Mouse (Mus musculus) yolk sac, embryonic 10.5 days (tissue): ENCODE results near the gene Dus1l.
"Not testable (repeated sequence)": the region's sequence is repeated elsewhere in the genome, so short reads cannot be mapped to it uniquely, and the experiment has no call there.

Experiments used
- DNase-seq: peaks from one replicate; pipeline ENCODE4 v3.0.0-alpha.2; 2017; ENCODE audit warnings: low spot score

The Dus1l gene

DNA sequence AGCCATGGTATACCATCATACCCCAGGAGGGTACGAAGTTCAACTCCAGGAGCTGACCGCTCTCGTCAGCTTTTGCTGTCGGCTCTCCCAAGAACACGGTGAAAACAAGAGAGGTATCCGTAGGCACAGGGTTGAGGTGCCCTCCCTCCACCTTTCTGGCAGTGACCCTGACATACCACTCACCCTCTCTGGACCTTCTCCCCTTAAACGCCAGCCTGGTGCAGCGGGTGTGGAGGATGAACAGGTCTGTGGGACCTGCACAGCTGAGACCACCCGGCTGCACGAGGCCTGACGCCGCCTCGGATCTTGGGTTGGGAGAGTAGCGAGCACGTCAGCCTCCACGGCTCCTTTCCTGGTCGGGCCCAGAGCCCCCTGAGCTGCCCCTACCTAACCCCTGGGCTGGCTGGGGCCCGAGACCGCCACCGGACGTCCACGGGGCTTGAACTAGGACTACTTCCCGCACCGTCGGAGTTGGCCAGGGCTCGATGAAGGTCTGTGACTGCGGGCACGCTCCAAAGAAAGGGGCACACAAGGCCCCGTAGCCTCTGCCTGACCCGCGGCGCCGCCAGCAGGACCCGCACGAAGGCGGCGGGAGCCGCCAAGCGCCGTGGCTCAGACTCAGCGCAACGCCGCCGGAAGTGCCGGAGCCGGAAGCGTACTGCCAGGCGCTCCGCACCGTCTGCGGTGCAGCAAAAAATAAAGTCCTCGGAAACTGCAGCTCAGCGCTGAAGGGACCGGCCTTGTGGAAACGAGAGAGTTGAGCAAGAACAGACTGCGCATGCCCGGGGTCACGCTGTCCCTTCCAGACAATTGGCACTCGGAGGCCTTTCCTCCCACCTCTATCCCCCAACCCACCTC lies at the start of gene Dus1l:
Gene Dus1l, minus strand, starts transcription at position 648 of the 858 bp plus-strand sequence.
- DNase-seq: peak; percentile 96

- no peak for DNase-seq
Observed at GRCm38 (mm10) chr11:120844329-120844728, 48.1 kb upstream of the Dus1l start.

DNA sequence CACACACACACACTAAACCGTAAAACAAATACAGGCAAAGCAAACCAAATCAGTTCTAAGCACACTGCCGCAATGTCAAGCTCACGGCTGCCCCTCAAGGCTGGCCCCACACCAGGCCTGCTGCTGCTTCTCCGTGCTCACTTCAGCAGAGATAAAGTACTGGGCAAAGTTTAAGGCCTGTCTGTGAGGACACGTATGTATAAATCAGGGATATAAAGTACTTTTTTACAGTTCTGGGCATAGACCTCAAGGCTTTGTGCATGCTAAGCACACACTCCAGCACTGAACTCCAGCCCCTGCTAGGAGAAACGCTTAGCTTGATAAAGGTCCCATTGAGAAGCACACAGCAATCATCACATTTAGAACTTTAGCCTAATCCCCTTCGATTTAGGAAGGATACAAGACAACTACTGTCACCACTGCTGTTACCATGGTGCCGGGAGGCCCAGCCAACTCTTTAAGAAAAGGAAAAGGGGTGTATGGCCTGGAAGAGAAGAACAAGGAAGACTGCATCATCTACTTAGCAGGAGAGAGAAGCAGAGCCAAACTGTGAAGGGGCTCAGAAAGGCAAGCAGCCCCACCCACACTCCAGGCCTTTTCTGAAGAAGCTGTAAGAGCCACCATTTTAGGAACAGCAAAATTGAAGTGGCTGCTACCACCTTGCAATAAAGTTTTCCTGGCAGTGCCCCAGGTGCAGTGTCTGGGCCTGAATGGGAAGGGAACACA lies 37.5 kb upstream of the Dus1l start:
- no peak for DNase-seq

GRCm38 (mm10) chr11:120832962-120833361 lies 36.8 kb upstream of the Dus1l start:
- DNase-seq: not testable (repeated sequence)

DNA sequence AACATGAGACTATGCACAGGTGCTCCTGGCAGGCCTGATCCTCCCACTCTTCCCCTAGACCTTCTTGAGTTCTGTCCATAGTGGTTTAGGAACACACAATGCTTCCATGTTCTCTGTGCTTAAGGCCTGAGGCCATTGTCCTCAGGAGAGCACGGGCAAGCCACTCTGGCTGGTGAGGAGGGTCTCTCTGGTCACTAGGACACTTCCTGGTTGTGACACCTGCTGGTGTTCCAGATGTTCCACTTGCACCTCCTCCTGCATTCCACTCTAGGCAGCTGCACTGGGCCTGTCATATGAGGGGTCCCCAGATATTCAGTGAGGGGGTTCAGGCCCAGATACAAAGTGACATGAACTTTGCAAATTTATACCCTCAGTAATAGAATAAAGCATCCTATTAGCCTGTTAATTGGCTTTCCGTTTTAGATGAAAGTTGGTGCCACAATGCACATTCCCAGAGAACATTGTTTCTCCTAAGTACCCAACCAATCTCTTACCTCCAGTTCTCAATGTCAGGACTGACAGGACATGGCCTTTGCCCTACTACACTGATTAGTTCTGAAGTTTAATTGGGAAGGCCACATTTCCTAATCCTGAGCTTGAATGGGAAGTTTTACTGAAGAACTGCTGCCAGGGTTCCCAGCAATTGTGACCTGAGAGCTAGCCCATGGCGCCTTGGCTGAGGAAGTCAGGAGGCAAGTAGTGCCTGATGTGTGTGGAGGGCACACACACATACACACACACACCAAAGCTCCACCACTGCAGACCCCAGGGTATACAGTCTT lies 35.6 kb upstream of the Dus1l start:
- DNase-seq: no peak

DNA sequence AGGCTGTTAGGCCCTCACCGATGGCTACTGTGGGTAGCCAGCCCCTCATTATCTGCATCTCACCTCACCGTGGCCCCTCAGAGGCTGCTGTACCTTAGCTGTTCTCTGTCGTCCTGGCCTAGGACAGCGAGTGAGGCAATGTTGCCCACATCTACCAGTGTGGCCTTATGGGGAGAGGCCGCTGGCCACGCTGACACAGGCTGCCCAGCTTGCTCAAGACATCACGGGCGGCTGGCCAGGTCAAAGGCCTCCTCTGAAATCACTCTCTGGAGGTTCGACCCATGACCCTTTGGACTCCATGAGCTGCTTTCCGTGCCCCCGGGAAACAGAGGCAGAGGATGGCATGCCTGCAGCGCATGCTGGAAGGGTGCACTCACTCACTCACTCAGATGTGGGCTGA lies 34.5 kb upstream of the Dus1l start:
- no peak for DNase-seq

GRCm38 (mm10) chr11:120829757-120830532 lies 33.7 kb upstream of the Dus1l start:
- no peak for DNase-seq

GRCm38 (mm10) chr11:120828416-120828815 lies 32.2 kb upstream of the Dus1l start:
- no peak for DNase-seq

DNA sequence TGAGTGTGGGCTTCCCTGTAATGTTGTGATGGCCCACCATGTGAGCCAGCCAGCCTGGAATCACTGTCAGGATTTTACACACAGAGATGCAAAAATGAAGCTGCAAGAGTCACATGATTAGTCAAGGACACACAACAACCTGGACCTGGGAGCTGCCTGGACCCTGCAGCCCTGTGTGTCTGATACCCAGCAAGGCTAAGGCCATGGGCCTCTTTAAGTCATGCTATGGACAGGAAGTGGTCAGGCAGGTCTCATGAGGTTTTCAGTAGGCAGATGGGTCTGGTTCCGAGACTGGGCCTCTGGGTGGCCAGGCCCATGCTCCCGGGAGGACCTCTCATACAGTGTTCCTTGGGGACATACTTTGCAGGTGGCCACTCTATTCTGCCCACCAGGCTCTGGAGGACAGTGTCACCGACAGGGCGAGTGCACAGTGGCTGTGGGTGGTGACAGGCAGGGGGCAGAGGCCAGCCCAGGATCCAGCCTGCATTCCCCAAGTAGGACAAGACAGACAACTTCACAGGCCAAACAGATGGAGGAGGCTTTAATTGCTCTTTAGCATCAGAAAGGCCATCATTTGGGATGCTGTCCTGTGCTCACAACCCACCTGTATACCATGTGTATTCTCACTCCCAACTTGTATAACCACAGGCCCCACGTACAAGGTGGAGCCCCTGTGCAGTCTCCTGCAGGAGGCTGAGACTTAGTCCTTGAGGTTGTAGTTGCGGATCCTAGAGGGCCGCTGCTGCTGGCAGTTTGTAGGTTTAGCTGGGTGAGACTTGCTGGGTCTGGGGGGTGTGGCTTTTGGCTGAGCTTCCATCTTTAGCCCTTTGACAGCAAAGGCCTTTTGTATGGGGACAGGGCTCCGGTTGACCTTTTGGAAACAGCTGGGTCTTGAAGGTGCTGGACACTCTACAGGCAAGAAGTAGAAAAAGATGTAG lies 30.1 kb upstream of the Dus1l start:
- no peak for DNase-seq

DNA sequence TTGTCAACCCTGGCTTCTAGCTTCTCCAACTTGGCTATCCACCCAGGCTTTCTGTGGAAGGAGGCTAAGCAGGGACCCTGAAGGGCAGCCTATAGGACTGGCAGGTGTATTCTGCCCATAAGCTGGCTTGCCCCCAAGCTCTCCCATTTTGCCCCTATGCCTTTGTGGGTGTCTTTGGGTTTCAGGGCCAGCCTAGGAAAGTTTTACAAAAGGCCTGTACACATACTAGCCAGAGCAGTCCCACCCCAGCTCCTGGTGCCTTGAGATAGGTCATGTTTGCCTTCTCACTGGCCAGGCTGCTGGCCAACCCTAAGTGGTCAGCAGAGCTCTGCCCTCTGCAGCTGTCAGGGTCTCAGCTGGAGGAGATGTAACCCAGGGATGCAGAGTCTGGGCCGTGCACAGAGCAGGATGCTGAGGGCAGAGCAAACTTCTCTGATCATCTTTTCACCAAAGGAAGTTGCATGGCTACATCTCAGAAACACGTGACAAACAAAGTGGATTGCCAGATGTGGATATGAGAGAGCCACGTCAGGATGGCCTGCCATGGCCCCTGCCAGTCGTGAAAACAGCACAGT lies 29.2 kb upstream of the Dus1l start:
- no peak for DNase-seq

DNA sequence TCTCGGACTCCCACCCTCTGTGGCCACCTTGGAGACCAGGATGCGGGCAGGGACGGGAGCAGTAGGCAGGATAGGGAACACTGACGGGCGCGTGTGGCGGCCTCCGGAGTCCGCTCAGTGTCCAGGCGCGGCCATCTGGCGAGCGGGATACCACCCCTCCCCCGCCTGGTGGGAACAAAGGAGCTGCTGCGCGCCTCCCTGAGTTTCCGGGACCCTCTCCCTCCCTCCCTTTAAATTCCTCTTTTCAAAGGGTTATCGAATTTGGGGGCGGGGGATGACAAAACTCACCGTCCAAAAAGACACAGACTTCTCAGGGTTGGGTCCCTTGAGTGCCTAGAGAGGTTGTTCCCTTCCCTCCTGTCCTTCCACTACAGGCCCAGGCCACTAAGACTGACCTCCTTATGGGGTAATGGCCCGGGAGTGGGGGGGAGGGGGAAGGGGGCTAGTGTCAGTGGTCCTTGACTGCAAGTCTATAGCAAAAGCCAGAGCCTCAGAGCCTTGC lies 28.6 kb upstream of the Dus1l start:
- DNase-seq: no peak

GRCm38 (mm10) chr11:120823956-120824786 lies 28.0 kb upstream of the Dus1l start, which contains the start of gene Fasn:
Fasn (minus strand) TSS chr11:120824547.
- DNase-seq: peak; percentile 98

GRCm38 (mm10) chr11:120823551-120823947 lies 27.3 kb upstream of the Dus1l start:
- no peak for DNase-seq

DNA sequence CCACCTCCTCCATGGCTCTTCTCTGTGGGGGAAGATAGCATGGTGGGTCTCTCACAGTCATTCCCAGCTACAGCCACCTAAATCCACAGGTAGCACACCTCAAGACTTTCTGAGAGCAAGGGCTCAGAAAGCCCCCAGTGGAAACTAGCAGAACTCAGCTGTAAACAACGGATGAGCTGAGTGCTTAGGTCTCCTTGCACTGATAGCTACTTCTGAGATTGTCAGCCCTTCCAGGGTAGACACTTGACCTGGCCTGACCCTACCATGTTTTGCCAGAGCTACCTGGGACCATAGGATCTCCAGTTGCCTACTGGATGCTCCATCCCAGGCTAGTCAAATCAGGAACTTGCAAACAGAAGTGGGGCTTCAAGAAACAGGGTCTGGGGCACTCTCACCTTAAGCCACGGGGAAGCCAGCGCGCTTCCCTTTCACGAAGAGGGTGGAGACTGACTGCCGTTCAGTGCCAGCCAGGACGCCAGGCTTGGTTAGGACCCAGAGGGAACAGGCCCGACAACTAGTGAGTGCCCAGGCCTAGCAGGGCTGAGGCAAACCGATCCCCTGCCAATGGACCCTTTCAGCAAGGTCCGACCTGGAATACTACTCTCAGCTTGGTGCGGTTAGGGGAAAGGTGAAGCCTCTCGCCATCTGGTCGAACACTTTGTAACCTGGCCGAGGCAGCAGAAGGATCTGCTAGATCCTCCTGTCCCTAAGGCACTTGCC lies 26.8 kb upstream of the Dus1l start:
- peak; percentile 16 for DNase-seq

- DNase-seq: no peak
Observed at GRCm38 (mm10) chr11:120822321-120822720, 26.1 kb upstream of the Dus1l start.

DNA sequence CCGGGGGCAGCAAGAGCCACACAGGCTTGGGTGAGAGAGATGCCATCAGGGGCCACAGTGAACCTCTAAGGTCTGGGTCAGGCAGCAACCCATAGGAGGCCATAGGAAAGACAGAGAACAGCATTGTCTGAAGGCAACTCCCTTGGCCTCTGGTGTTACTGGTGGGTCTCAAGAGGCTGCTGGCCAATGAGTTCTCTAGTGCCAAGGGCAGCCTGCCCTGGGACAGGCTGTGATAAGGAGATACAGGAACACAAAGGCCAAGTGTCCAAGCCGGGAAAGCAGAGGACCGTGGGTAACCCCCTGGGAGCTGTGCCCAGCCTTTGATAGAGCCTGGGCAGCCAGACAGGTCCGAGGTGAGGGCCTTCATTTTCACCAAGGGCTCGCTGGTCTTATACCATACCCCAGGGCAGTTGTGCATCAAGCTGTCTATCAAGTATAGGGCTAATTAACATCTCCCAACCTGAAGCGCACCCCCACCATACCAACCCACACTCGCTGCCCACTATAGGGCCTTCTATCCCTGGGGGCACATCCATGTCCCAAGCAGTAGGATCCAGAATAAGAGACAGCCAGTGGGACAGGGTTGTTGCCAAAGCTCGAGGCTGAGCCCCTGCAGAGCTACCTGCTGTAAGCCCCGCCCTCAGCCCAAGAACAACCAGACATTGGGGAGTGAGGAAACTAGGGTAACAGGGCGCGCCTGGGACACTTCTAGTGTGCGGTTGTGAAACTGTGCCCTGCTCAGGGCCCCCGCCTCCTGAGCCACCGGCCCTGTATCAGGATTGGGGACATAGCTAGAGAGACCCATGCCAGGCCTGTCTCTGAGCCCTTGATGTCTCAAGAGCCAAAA lies 25.1 kb upstream of the Dus1l start:
- DNase-seq: no peak

DNA sequence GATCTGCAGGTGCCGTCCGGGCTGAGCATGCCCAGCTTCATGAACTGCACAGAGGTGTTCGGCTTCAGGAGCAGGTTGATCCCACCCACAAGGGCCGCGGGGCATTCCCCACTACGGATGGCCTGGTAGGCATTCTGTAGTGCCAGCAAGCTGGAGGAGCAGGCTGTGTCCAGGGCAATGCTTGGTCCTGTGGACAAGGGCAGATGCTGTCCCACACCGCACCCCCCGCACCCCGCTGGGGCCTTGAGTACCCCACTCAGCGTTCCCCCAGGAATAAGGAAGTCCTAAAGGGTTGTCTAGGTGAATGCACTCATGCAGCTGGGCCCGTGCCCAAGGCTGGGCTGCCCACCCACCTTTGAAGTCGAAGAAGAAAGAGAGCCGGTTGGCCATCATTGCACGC lies 24.3 kb upstream of the Dus1l start:
- DNase-seq: no peak
